Mouse (Mus musculus): Measurements from ENCODE around the gene Naa50.

Naa50 gene

GRCm38 (mm10) chr16:44205973-44206372, 66.3 kb downstream of the Naa50 start:
- DNase-seq: no peak

- no peak for DNase-seq
Measured at GRCm38 (mm10) chr16:44210156-44211053, 70.8 kb downstream of the Naa50 start.

- no peak for DNase-seq
Measured at GRCm38 (mm10) chr16:44211054-44211414, 71.4 kb downstream of the Naa50 start.

GRCm38 (mm10) chr16:44212703-44213102, 73.1 kb downstream of the Naa50 start:
- no peak for DNase-seq
